Mouse (Mus musculus) spleen, embryonic (tissue): ENCODE data around the gene Sash1.

Source experiments
- CTCF ChIA-PET: fragments of 350-600 bp; sonication (Branson Sonifier 250); formaldehyde crosslinking; loops from one replicate; lab custom pipeline; 2022; lab: Charles Lee

Gene Sash1

DNA sequence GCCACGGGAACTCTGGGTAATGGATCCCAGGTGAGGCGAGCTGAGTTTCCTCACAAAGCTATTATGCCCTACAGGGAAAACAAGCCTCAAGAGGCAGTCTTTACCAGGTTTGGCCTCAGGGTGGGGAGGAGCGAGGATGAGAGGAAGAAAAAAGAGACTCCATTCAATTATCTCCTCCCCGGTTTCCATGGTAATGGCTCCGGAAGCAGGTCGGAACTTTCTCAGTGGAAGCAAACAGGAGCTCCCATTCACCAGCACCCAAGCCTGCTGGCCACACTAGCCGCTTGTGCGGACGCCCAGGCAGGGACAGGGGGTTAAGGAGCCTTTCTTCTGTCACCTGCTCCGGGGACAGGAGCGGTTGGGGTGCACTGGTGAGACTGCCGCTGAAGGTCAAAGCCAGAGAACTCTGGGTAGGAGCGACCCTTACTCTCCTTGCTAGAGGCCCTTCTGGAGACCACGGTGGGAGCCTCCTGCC, 84.7 kb downstream of the Sash1 start:
- CTCF ChIA-PET: no interaction called here

DNA sequence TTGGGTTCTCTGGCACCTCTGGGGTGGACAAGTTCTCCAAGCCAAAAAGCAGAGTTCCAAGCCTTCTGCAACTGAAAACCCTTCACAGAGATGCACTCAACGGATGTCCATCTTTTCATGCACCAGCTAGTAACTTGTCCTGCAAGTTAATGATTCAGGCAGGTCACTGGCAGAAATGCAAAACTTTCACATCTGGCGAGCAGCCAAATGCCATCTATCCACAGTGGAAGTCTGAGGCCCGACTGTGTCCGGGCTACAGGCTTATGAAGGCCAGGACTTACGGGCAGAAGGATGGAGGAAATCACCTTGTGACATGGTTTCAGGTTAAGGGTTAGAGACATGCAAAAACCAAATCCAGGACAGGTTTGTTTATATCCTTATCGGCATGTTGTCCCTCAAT, 88.0 kb downstream of the Sash1 start:
- CTCF ChIA-PET: no interaction called here

DNA sequence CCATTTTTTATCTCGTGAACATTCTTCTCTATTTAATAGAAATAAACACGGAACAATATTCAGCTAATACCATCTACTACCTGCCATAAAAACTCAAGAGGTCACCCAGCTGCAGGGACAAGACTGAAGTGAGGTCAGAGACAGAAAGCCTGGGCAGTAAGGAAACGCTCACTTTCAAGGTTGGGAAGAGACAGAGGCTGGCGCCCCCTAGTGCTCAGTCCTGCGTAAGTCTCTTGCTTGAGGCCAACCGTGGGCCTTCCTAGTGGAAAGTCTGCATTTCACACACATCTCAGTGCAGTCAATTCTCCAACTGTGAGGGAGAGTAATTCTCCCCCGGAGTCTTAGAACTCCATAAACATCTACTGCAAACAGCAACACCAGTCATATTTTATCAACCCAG, 90.5 kb downstream of the Sash1 start:
- CTCF ChIA-PET: interaction anchor here (0.5 to 0.7 kb wide), 2 partner anchors 9 to 105 kb away, joined by 3 read pairs; no protein-coding TSS in a partner anchor

GRCm38 (mm10) chr10:8792412-8792811, 93.5 kb downstream of the Sash1 start:
- CTCF ChIA-PET: no interaction called here

DNA sequence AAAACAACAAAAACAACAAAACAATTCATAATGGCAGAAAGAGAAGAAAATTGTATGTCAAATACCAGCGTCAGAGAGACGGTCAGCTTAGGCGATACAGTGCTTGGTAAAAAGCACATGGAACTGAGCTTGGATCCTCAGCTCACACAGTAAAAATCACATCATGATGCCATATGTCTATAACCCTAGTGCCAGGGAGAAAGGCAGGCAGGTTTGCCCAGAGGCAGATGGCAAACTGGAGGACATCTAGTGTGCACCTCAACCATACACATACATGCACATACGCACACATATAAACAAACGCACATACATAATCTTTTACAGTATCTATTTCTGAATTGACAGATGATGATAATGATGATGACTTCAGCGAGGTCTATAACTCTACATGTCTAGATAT, 96.8 kb downstream of the Sash1 start:
- CTCF ChIA-PET: no interaction called here

DNA sequence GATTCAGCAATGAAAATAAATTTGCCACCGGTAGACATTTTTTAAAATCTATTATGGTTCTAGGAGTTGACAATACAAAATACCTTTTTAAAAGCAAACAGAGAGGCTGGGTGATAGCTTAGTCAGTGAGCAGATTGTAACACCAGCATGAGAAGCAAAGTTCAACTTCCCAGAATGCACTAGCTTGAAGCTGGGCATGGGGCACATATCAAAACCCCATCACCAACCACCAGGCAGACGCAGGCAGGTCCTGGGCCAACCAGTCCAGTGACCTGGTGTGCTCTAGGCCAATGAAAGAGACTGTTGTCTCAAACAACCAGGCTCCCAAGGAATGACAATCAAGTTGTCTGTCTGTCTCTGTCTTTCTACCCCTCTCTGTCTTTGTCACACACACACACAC, 98.6 kb downstream of the Sash1 start:
- CTCF ChIA-PET: no interaction called here

DNA sequence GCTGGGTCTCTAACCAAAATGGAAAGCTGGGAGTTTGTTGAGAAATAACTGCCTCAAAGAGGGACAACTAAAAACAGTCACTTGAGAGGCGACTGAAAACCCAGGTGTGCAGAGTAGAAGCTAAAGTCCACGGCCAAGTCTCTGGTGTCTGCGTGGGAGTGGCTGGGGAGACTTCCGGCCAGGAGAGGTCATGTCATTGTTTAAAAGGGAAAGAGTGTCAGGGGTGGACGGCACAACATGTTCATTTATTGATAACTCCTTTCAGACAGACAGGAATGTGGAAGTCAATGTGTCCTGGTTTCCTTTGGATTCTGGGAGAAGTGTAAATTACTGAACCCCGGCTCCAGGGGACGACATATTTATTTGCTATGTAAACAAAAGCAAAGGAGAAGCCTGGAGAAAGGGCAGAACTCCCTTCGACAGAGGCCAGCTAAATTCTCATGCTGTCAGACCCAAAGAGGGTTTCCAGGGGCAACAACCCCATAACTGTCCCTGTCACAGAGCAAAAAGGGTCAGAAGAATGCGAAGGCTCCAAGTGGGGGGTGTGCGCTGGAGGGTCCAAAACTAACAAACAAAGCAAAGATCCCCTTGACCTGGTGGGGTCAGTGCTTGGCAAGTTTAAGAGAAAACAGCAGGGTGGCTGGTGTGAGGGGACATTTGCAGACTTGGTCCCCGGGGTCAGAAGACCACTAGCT, 100.3 kb downstream of the Sash1 start:
- CTCF ChIA-PET: interaction anchor here (0.6 kb wide), 1 partner anchor 591 kb away, joined by 5 read pairs; no protein-coding TSS in a partner anchor

- CTCF ChIA-PET: no interaction called here
Observed at GRCm38 (mm10) chr10:8781876-8782372, 103.9 kb downstream of the Sash1 start.

- CTCF ChIA-PET: no interaction called here
Observed at GRCm38 (mm10) chr10:8779842-8780241, 106.0 kb downstream of the Sash1 start.

DNA sequence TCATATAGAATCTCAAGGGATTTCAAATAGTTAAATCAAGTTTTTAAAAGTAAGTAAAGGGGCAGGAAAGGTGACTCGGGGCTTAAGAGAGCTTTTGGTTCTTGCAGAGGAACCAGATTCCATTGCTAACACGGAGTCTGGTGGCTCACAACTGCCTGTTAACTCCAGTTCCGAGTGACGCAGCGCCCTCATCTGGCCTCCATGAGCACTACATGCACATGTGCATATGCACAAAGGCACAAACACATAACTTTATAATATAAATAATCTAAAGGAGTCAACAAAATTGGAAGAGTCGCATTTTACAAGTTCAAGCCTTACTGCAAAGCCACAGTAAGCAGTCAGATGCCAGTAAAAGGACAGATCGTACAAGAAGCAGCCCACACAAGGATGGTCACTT, 107.0 kb downstream of the Sash1 start:
- CTCF ChIA-PET: no interaction called here

GRCm38 (mm10) chr10:8777552-8778253, 108.2 kb downstream of the Sash1 start:
- CTCF ChIA-PET: no interaction called here

- CTCF ChIA-PET: no interaction called here
Observed at GRCm38 (mm10) chr10:8776791-8777190, 109.1 kb downstream of the Sash1 start.

DNA sequence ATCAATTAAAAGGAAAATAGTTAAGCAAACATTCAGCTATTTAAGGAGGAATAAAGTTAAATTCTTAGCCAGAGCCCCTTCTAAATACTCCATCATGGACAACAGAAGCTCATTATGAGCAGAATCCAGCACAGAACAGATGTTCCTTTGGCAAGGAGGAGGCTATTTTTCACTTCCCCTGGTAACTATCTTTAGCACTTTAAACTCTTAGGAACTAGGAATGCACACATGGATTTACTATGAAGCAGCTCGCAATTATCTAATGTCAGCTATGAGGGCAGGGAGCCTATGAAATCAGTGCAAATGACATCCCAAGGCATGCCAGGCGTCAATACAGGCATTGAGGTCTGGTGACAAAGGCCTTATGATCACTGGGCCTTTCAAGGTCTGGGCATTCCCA, 110.1 kb downstream of the Sash1 start:
- CTCF ChIA-PET: no interaction called here

DNA sequence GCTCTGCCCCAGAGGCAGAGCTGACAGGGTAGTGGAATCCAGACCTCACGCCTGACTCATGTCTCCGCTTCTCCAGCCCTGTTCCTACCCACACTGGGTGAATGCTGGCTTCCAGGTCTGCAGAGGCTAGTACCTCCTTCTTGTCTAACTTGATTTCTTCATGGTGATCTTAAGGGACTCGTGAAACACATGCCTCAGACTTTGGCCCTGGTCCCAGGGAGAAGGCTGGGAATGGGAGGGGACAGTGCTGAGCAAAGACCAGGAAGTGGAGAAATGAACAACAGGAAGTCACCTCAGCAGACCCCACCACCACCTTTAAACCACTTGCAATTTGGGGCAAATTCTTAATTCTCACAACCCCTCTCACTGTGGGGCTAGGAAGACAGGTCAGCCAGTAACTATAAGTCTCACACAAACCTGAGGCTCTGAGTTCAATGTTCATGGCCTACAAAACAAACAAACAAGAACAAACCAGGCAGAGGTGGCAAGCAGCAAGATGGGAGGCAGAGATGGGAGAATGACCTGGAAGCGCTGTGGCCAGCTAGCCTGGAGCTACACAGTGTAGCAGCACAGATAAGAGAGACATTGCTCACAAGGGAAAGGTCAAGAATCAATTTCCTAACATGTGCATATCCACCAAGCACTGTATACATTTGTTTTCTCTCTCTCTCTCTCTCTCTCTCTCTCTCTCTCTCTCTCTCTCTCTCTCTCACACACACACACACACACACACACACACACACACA, 113.2 kb downstream of the Sash1 start:
- CTCF ChIA-PET: no interaction called here

- CTCF ChIA-PET: no interaction called here
Observed at GRCm38 (mm10) chr10:8770931-8771653, 114.8 kb downstream of the Sash1 start.

- CTCF ChIA-PET: no interaction called here
Observed at GRCm38 (mm10) chr10:8768654-8769053, 117.2 kb downstream of the Sash1 start.

DNA sequence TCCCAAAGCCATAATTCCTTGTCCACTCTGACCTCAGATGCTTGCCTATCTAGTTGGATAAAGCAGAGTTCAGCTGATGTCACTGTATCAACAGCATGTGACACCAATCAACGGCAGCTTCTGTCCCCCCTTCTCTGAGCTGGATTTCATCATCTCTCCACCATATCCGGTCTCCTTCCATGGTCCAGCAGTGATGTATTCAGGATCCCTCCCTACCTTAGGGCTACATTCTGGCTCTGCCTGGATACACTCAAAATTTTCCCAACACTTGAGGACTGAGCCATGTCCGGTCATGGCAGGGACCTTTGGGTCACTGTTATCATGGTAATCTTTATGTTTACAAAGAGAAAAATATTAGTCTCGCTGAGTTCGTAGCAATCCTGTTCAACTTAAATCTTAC, 118.5 kb downstream of the Sash1 start:
- CTCF ChIA-PET: interaction anchor here (0.5 kb wide), 1 partner anchor 203 kb away, joined by 6 read pairs; no protein-coding TSS in a partner anchor

DNA sequence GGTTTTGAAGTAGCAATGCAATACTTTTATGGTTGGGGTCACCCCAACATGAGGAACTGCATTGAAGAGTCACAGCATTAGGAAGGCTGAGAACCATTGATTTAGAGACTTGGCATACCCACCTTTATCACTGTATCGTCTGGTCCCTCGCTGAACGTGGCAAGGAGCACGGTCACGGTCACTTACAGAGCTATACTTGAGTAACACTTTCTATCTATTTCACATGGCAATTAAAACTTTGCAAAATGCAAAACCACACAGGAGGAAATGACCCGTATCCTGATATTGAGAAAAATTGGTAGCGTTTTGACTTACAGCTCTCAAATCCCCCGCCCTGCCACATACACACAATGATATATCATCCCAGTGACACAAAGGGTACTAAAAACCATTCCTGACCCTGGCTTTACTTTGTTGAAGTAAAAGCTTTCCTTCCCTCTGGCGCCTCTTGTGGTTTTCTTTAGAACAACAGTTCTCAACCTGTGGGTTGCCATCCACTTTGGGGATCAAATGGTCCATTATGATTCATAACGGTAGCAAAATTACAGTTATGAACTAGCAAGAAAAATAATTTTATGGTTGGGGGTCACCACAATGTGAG, 119.8 kb downstream of the Sash1 start:
- CTCF ChIA-PET: interaction anchor here (0.6 kb wide), 1 partner anchor 202 kb away, joined by 4 read pairs; no protein-coding TSS in a partner anchor

DNA sequence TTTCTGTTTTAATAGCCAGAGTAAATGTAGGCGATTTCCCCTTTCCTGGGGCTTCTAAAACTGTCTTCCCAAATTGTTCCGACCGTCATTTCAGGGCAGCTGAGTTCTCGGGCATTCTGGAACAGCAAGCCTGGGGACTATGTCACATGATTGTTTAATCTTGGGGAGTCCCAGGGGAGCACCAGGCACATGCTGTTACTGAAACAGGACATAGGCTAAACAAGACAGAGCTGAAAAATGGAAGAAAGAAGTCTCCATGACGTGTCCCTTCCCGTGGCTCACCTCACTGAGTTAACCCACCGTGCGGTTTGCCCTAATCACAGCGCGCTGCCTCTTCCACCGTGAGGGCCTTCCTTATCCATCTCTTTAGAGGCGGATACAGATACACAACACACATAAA, 123.1 kb downstream of the Sash1 start:
- CTCF ChIA-PET: interaction anchor here (0.6 kb wide), 1 partner anchor 79 kb away, joined by 6 read pairs; no protein-coding TSS in a partner anchor

DNA sequence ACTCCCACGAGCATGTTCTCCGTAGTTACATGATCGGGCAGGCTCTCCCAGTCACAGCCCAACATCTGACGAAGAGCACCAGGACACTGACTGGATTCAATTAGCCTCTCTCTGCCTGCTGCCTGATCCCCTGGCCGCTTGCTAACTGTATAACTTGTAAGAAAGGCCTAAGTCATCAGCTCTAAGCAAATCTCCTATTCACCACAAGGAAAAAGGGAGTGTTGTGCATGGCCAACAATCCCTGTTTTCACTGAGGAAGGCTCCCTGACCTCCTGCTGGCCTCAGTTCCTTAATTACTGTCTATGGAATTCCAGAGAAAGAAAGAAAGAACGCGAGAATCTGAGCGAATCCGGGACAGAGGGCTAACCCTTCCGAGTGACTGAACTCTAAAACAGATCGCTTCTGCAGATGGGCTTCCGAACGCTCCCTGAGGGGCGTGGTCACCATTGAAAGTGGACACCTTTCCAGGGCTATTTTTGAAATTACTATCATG, 123.6 kb downstream of the Sash1 start:
- CTCF ChIA-PET: interaction anchor here (0.6 kb wide), 1 partner anchor 79 kb away, joined by 6 read pairs; no protein-coding TSS in a partner anchor

GRCm38 (mm10) chr10:8761656-8762055, 124.2 kb downstream of the Sash1 start:
- CTCF ChIA-PET: no interaction called here
